Comparison of ENCODE assay signal across 8 mouse cellular contexts in genomic region chr2:164745843-164746479, GRCm38 (mm10). TPM values are rescaled to one million over a fixed set of nuclear protein-coding genes. Genes with fewer than 3 reads are reported as not detected.
DNase-seq lines count a peak whose midpoint lies in the region; ATAC-seq and TF ChIP-seq lines count a peak whose summit lies in the region.

Wfdc3 (minus strand) TSS chr2:164745931.
Dnttip1 (plus strand) TSS chr2:164745983.

- peak within 1 kb of the TSS; percentile 80 to 90 for H3K4me3 ChIP-seq in ES-E14 (ENCODE audit: insufficient read depth in 1 of 2, low read depth in 1 of 2, low read length in 2 of 2, poor library complexity in 1 of 2, severe bottlenecking in 1 of 2)
- H3K4me3 ChIP-seq in forebrain, embryonic 15.5 days = peak within 1 kb of the TSS; percentile 86
- H3K4me3 ChIP-seq in liver, postnatal 0 days (ENCODE audit: low read depth, low read length) = peak within 1 kb of the TSS; percentile 73
- H3K4me3 ChIP-seq in neural tube, embryonic 13.5 days = peak within 1 kb of the TSS; percentile 72

- peaks cover 11% of the 10 kb centered on the region for H3K36me3 ChIP-seq in ES-E14 (ENCODE audit: control insufficient read depth, insufficient read depth, low read length, poor library complexity, severe bottlenecking)
- H3K36me3 ChIP-seq in forebrain, embryonic 15.5 days = peaks cover 21% of the 10 kb centered on the region; the same call in 1 of the 2 replicates
- peaks cover 36% of the 10 kb centered on the region for H3K36me3 ChIP-seq in liver, postnatal 0 days (replicated peaks; ENCODE audit: insufficient read depth, low read length)
- H3K36me3 ChIP-seq in neural tube, embryonic 13.5 days = peaks cover 34% of the 10 kb centered on the region

- no peaks in the 10 kb centered on the region for H3K27me3 ChIP-seq in forebrain, embryonic 15.5 days
- H3K27me3 ChIP-seq in liver, postnatal 0 days (ENCODE audit: insufficient read depth, low read length) = no peaks in the 10 kb centered on the region
- H3K27me3 ChIP-seq in neural tube, embryonic 13.5 days = no peaks in the 10 kb centered on the region; the same call in 1 of the 2 replicates

- DNase-seq in ES-E14 (ENCODE audit: low read depth, low spot score) = peak; percentile 84
- DNase-seq in cerebellum, adult 11 months = peak; percentile 87
- peak; percentile 96 to 97 for DNase-seq in heart, postnatal 14 days
- DNase-seq in layer of hippocampus, adult 11-12 months (ENCODE audit: low spot score) = peak; percentile 94
- DNase-seq in liver, postnatal 0 days = peak; percentile 98
- peak; percentile 74 for DNase-seq in telencephalon, adult 2 months (ENCODE audit: low read depth, low spot score)

- no peak for TF ChIP-seq CTCF in liver, postnatal 0 days (IDR thresholded peaks at IDR 0.05; ENCODE audit: low read depth)

- WGBS in forebrain, embryonic 15.5 days = 2% methylated on average over 66 of the region's 70 CpGs
- under 1% methylated on average over 68 of the region's 70 CpGs for WGBS in liver, postnatal 0 days (ENCODE audit: insufficient replicate concordance)
- under 1% methylated on average over 70 of the region's 70 CpGs for WGBS in neural tube, embryonic 13.5 days

- in situ Hi-C loops in ES-E14 (cut with MboI; ENCODE audit: low sequenced_read_pairs in 2 of 2, unreplicated experiment in 2 of 2) = no loop called here

- H3K4me2 ChIP-seq in forebrain, embryonic 15.5 days (replicated peaks) = peak within 1 kb of the TSS; percentile 80
- H3K4me2 ChIP-seq in liver, postnatal 0 days (ENCODE audit: low read depth, low read length) = peak within 1 kb of the TSS; percentile 89
- peak within 1 kb of the TSS; percentile 73 for H3K4me2 ChIP-seq in neural tube, embryonic 13.5 days

- no peak within 1 kb of the TSS for H3K27ac ChIP-seq in ES-E14 (ENCODE audit: insufficient read depth, low read depth, low read length, poor library complexity, severe bottlenecking)
- peak within 1 kb of the TSS; percentile 71 for H3K27ac ChIP-seq in forebrain, embryonic 15.5 days (replicated peaks)
- peak within 1 kb of the TSS; percentile 72 for H3K27ac ChIP-seq in liver, postnatal 0 days (ENCODE audit: low read depth)
- H3K27ac ChIP-seq in neural tube, embryonic 13.5 days (replicated peaks) = peak within 1 kb of the TSS; percentile 70; the same call in 1 of the 2 replicates

- H3K9ac ChIP-seq in ES-E14 (ENCODE audit: insufficient read depth, low read depth, low read length, poor library complexity, severe bottlenecking) = peak within 1 kb of the TSS; percentile 93
- peak within 1 kb of the TSS; percentile 90 for H3K9ac ChIP-seq in forebrain, embryonic 15.5 days (replicated peaks)
- H3K9ac ChIP-seq in liver, postnatal 0 days (replicated peaks) = peak within 1 kb of the TSS; percentile 91
- peak within 1 kb of the TSS; percentile 89 for H3K9ac ChIP-seq in neural tube, embryonic 13.5 days

- ATAC-seq in forebrain, embryonic 15.5 days (replicated peaks) = peak; percentile 90
- peak; percentile 84 for ATAC-seq in liver, postnatal 0 days
- peak; percentile 89 for ATAC-seq in neural tube, embryonic 13.5 days (ENCODE audit: low read depth)

- no peaks in the 10 kb centered on the region for H3K9me3 ChIP-seq in ES-E14 (ENCODE audit: control insufficient read depth, insufficient read depth, low read depth, low read length)
- H3K9me3 ChIP-seq in forebrain, embryonic 15.5 days = no peaks in the 10 kb centered on the region
- H3K9me3 ChIP-seq in liver, postnatal 0 days (ENCODE audit: low read length) = no peaks in the 10 kb centered on the region
- H3K9me3 ChIP-seq in neural tube, embryonic 13.5 days = no peaks in the 10 kb centered on the region

- no peak for TF ChIP-seq EP300 in liver, postnatal 0 days (IDR thresholded peaks at IDR 0.05; ENCODE audit: low read depth)

- intact Hi-C loops in heart, postnatal 14 days (cut with DNase I) = loop anchor here (5.0 kb wide), 1 partner anchor 41 kb away; the partner anchor contains the start of gene Snx21

- H3K4me1 ChIP-seq in ES-E14 (ENCODE audit: control insufficient read depth in 2 of 2, insufficient read depth in 2 of 2, low read length in 2 of 2, poor library complexity in 1 of 2) = peaks cover 0 to 4% of the 10 kb centered on the region in 2 experiments; a peak in 2 of 4 replicates
- H3K4me1 ChIP-seq in forebrain, embryonic 15.5 days = peaks cover 34% of the 10 kb centered on the region
- peaks cover 24% of the 10 kb centered on the region for H3K4me1 ChIP-seq in liver, postnatal 0 days (ENCODE audit: insufficient read depth)
- peaks cover 33% of the 10 kb centered on the region for H3K4me1 ChIP-seq in neural tube, embryonic 13.5 days (replicated peaks)

TF ChIP-seq in ES-E14, 5 proteins besides CTCF, POLR2A, EP300 and RAD21:
- TF ChIP-seq ZNF384 (IDR thresholded peaks at IDR 0.05; ENCODE audit: low read depth, low read length) (no peak), ZC3H11A (IDR thresholded peaks at IDR 0.05; ENCODE audit: borderline replicate concordance, low read depth, low read length) (no peak), HCFC1 (IDR thresholded peaks at IDR 0.05; ENCODE audit: borderline replicate concordance, insufficient read depth, low read length) (peak; percentile 67; the same call in 1 of the 2 replicates), MAFK (IDR thresholded peaks at IDR 0.05; ENCODE audit: insufficient read depth, low read depth, low read length) (no peak)

RNA-seq across cellular contexts. Expression of gene Wfdc3, which starts in this region (rescaled TPM):
- total RNA-seq in ES-E14 (2012; rRNA removed) = 0.18 and 0.58 TPM in 2 replicates
- polyA plus RNA-seq in forebrain, embryonic 15.5 days (2015; fragmentation: Nextera tagmentation; extraction: Ambion mirVana) = 1.1 and 1.7 TPM in 2 replicates
- total RNA-seq in heart, postnatal 14 days (2021) = under 1 TPM; 0.22 to 0.33 TPM
- polyA plus RNA-seq in liver, postnatal 0 days (2015; fragmentation: Nextera tagmentation; extraction: Ambion mirVana) = 2.0 and 2.5 TPM in 2 replicates
- polyA plus RNA-seq in neural tube, embryonic 13.5 days (2015; fragmentation: Nextera tagmentation; extraction: Ambion mirVana) = 1.0 and 1.2 TPM in 2 replicates

RNA-seq across cellular contexts. Expression of gene Dnttip1, which starts in this region (rescaled TPM):
- 13.3 and 15.1 TPM in 2 replicates for total RNA-seq in ES-E14 (2012; rRNA removed)
- 73.9 and 74.9 TPM in 2 replicates for polyA plus RNA-seq in forebrain, embryonic 15.5 days (2015; fragmentation: Nextera tagmentation; extraction: Ambion mirVana)
- 10 to 100 TPM; 29.4 to 30.2 TPM for total RNA-seq in heart, postnatal 14 days (2021)
- polyA plus RNA-seq in liver, postnatal 0 days (2015; fragmentation: Nextera tagmentation; extraction: Ambion mirVana) = 33.7 and 34.2 TPM in 2 replicates
- 67.1 and 71.4 TPM in 2 replicates for polyA plus RNA-seq in neural tube, embryonic 13.5 days (2015; fragmentation: Nextera tagmentation; extraction: Ambion mirVana)
